Mouse (Mus musculus): ENCODE data around the gene Polr2c.
"Not testable (repeated sequence)": the region's sequence is repeated elsewhere in the genome, so short reads cannot be mapped to it uniquely, and the experiment has no call there.

The Polr2c gene

DNA sequence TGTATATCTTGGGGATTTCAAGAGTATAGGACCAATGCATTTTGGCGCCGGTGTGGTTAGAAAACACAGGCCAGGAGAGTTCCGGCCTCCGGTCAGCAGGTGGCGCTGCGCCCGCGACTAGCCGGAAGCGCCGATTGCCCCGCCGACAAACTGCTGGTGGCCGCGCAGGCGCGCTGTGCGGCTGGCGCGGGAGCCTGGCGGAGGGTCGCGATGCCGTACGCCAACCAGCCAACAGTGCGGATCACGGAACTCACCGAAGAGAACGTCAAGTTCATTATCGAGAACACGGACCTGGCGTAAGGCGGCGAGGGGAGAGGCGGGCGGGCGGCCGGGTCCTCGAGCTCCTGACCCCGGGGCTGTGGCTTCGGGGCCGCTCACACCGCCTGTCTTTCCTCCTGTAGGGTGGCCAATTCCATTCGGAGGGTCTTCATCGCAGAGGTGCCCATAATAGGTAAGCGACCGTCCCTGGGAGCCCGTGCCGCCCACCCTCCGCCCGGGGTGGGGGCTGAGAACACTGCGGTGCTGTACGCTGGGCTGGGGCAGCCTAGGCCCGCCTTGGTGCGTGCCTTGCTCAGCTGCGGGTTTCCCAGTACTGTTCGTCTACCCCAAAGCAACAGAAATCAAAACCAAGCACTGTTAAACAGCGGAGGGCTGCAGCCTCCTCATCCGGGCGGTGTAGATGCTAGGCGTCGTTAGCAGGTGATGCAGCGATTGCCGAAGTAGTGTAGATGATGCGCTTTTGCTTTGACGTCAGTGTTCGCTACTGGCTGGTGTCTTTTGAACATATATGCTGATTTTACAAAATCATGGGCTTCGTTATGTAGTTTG is at the start of gene Polr2c:
Gene Polr2c, plus strand, starts transcription at position 105 of the 828 bp plus-strand sequence.
- DNase-seq = peak; percentile 93

DNA sequence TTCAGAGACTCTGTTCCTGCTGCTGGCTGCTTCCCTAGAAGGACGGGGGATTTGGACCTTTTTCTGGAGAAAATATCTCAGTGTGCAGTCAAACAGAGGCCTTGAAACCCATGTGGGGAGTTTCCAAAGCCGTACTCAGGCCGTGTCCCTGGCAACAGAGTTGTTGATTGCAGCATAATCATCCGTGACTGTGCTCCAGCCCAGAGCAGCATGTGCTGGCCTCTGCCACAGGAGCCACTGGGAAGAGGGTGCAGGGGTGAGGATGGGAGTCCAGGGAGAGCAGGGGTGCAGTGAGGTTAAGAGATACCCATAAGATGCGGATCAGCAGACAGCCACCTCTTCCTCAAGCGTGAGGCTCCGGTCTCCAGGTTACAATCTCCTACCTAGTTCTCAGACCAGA is 49.7 kb upstream of the Polr2c start:
- DNase-seq = no peak

DNA sequence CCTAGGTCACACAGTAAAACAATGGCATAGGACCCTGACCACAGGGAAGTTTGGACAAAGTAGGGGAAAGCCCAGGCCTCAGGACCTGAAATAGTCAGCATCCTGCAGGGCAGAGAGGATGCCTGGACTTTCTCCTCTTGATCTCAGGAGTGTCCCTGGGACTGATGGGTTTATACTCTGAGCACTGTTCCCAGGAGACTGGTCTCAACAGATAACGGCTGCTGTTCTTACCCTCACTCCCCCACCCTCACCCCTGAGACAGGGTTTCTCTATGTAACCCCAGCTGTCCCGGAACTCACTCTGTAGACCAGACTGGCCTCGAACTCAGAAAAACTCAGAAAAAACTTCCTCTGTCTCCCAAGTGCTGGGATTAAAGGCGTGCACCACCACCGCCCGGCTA is 48.9 kb upstream of the Polr2c start:
- DNase-seq = no peak

DNA sequence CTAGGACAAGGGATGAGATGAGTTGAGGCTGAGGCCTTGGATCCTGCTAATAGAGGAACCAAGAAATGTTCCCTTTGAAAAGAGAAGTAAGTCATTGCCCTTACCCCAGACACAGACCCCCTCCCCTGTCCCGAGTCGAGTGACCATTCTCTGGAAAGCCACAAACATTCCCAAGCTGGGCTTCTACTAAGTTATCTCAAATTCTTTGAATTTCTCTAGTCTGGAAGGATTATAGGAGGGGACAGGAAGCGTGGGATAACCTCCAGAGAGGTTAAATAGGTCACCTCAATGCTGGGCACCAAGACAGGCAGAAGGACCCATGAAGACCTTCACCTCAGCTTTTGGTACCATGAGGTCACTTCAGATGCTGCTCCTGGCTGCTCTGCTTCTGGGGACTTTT is 47.1 kb upstream of the Polr2c start, which contains the start of gene Ccl17:
Gene Ccl17, plus strand, starts transcription at position 301 of the 400 bp plus-strand sequence.
- no peak for DNase-seq

DNA sequence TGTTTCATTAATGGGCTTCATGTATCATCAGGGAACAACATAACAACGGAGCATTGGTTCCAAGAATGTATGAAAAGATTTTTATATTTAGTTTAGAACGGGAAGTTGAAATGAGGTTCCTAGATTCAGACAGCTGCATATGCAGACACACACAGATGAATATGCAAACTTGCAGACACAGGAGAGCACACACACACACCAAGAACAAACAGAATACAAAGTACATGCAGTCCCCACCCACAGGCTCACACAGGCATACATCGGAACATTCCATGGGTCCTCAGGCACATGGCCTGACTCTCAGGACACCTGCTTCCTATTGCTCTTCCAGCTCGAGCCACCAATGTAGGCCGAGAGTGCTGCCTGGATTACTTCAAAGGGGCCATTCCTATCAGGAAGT is 46.4 kb upstream of the Polr2c start:
- DNase-seq = no peak

DNA sequence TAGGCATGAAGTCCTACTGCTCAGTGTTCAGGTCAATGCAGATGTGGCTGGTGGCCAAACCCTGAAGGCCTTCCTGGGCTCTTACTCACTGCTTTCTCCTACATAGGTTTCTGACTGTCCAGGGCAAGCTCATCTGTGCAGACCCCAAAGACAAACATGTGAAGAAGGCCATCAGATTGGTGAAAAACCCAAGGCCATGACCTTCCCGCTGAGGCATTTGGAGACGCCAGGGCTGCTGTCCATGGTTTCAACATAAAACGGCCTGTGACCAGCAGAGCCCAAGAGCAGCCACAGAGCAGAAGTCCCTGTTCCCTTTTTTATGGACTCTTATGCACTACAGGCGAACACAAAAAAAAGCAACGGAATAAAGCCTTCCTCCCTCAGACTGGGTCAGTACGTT is 45.6 kb upstream of the Polr2c start:
- DNase-seq = no peak

DNA sequence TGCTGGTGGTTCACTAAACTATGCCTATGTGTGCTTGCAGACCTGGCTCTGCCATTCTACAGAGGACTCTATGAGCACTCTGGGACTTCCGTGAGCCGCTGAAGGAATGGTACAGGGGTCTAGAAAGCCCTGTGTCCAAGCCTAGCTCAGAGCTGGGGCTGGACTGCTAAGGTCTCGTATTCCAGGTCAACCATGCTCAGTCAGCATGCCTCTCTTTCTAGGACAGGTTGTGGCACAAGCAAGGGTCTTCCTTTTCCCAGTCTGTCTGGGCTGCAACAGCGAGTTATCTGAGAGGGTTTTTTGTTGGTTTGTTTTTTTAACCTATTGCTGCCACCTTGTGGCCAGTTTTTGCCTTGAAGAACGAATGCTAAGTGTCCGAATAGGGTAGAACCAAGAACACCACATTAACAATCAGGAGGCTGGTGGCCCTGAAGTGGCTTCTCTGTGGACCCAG is 44.6 kb upstream of the Polr2c start:
- peak; percentile 81 for DNase-seq

DNA sequence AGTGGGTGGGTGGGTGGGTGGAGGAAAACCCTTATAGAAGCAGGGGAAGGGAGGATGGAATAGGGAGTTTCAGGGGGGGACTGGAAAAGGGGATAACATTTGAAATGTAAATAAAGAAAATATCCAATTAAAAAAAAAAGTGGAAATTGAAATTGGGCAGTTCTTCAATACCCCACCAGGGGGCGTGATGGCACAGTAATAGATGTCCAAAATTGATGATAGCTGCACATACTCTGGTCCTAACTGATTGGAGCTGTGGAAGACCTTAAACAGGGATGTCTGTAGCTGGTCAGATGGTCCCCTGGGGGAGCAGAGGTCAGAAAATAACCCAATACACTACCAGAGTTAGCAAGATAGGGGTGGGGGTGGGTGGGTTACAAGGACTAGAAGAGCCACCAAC is 42.7 kb upstream of the Polr2c start:
- no peak for DNase-seq

DNA sequence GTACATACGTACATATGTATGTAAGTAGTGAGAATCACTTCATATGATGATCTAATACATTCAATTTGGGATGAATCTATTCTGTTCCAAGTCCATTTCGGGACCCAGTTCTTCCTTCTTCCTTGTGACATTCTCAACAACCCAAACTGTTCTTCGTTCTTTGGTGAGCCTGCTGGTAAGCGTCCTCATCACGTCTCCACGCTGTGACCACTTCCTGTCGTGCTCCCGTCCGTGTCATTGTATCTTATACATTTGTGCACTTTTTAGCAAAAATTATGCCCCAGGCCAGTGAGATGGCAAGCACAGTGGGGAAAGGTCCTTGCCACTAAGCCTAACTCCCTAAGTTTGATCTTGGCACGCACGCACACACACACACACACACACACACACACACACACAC is 39.3 kb upstream of the Polr2c start:
- DNase-seq = no peak

DNA sequence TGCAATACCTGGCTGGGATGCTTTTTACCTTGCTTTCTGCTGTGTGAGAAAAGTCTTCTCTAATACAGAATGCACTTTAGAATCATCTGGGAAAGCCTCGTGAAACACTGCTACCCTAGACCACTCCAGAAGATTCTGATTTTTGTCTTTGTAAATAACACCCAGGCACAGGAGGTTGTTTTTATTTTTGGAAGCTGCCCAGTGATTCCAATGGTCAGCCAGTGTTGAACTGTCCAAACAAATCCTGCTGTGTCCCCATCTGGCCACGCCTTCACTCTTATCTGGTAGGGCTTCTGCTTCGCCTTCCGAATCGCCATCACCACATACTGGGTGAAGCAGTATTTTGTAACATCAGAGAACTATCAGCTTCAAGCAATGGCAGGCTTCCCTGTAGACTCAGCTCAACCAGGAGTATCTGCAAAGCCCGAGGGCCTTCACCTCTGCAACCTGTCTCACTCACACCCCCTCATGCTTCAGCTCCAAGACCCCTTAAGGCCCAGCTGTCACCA is 37.5 kb upstream of the Polr2c start:
- no peak for DNase-seq

DNA sequence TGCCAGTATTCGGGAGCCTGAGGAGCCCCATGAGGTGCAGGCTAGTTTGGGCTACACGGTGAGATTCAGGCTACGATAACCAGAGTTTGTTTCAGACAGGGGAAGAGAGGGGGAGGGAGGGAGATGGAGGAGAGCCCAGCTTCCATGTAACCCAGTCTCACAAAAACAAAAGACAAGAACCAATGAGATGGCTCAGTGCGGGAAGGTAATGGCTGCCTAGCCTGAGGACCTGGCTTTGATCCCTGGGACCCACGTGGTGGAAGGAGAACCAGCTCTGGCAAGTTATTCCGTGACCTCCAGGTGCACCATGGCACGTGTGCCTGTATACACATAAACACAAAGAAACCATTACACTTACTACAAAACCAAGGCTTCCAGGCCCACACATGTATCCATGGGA is 36.7 kb upstream of the Polr2c start:
- no peak for DNase-seq

DNA sequence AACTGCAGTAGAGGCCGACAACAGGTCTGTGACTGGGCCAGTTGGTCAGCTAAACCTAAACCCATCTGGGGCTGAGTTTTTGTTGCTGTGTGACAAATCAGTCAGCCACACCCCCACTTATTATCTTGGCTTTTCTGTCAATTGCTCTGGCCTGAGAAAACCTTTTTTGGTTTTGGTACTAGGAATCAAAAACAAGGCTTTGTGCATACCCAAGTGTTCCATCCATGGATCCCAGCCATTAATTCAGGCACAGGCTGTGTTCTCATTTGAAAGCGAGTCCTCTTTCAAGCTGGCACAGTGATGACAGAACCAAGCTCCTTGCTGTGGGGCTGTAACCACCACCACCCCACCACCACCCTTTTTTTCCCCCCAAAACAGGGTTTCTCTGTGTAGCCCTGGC is 35.9 kb upstream of the Polr2c start:
- no peak for DNase-seq

DNA sequence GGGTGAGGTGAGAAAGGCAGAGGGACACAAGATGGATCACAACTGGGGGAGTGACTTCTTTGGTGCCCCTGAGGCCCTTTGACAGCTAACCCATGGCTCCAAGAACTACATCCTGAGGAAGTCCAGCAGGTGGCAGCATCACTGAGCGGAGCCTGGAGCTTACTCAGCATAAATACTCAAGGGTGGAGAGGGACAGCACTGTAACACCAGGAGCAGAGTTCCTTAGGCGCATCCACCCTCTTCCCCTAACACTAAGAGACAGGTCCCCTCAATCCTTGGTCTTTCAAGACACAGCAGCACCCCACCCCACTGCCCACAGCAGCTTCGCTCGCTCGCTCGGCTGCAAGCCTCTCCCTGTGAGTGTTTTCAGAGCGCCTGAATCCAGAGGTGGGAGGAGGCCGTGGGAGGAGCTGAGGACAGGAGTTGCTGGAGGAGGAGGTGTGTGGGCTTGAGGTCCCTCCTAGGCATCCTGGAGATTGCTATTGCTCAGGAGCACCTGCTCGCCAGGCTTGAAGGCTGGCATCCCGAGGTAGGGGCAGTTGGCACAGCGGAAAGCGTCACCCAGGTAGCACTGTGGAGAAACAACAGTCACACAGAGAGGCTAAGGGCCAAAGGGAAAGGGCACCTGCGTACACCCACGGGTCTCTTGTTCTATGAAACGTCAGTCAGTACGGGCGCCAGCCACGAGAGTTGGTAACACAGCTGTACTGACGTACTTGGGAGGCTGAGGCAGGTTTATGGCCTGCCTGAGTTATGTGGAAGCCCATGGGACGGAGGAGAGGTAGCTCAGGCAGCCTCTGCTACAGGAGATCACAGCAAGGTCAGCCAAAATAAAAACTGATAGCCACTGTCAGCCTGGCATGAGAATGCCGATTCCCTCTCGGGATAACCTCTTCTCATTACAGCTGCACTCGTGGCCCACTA is 34.4 kb upstream of the Polr2c start:
- DNase-seq = peak; percentile 49

DNA sequence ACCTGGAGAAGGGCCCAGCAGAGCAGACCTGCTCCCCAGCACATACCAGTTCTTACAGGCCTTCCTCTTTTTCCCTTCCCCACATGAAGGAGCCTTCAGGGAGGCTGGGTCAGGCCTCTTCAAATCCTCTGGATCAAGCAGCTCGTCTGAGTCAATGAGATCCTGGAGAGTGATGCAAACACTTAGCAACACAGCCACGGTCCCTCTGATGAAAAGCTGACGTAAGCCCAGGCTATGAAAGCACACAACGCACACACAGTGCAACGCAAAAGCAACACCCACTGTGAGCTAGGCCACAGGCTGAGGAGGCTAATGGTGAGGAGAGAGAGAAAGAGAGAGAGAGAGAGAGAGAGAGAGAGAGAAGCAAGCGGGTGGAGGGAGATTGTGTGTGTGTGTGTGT is 32.1 kb upstream of the Polr2c start:
- DNase-seq = no peak

DNA sequence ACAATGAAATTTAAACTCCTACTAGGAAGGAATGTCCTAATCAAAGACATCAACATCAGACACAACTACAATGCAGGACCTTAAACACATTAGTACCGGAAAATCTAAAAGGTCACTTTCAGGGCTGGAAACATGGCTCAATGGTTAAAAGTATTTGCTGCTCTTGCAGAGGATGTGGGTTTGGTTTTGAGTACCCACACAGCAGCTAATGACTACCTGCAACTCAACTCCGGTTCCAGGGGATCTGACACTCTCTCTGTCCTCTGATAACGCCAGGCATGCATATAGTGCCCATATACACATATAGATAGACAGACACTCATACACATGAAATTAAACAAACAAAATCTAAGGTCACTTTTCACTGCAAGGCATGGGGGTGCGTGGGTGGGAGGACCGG is 31.0 kb upstream of the Polr2c start:
- DNase-seq = no peak

DNA sequence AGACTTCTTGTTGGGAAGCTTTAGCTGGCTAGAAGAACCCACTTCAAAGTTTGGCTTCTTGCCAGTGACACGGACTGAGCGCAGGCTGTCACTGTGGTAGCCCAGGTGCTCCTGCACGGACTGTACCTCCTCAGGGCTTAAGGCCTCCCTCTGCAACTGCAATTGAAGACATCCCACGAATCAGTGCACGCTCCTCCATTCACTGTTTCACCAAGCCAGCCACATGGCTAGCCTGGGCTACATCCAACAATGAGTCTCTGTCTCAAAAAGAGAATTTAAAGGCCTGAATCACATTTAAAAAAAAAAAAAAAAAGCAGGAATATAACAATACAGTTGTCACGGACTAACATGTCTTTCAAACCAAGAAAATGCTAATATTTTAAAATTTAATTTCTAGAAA is 29.0 kb upstream of the Polr2c start:
- DNase-seq = no peak

DNA sequence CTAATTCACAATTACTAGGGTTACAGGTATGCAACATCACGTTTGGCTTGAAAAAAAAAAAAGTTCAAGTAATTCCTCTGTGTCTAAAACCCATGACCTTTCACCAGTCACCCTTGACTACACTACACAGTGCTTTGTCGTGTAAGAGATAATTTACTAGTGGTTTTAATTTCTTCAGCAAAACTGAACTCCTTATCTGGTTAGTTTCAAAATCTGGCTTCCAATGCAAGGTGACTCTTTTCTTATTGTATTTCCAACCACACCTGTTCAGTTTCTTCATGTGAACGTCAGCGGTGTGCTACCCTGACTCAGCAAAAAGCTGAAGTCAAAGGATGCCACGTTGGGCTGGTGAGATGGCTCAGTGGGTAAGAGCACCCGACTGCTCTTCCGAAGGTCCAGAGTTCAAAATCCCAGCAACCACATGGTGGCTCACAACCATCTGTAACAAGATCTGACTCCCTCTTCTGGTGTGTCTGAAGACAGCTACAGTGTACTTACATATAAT is 23.3 kb upstream of the Polr2c start:
- not testable (repeated sequence) for DNase-seq

DNA sequence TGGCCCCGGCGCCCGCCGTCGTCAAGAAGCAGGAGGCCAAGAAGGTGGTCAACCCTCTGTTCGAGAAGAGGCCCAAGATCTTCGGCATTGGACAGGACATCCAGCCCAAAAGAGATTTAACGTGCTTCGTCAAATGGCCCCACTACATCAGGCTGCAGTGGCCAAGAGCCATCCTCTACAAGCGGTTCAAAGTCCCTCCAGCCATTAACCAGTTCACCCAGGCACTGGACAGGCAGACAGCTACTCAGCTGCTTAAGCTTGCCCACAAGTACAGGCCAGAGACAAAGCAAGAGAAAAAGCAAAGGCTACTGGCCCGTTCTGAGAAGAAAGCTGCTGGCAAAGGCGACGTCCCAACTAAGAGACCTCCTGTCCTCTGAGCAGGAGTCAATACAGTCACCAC is 21.5 kb upstream of the Polr2c start:
- DNase-seq = not testable (repeated sequence)

DNA sequence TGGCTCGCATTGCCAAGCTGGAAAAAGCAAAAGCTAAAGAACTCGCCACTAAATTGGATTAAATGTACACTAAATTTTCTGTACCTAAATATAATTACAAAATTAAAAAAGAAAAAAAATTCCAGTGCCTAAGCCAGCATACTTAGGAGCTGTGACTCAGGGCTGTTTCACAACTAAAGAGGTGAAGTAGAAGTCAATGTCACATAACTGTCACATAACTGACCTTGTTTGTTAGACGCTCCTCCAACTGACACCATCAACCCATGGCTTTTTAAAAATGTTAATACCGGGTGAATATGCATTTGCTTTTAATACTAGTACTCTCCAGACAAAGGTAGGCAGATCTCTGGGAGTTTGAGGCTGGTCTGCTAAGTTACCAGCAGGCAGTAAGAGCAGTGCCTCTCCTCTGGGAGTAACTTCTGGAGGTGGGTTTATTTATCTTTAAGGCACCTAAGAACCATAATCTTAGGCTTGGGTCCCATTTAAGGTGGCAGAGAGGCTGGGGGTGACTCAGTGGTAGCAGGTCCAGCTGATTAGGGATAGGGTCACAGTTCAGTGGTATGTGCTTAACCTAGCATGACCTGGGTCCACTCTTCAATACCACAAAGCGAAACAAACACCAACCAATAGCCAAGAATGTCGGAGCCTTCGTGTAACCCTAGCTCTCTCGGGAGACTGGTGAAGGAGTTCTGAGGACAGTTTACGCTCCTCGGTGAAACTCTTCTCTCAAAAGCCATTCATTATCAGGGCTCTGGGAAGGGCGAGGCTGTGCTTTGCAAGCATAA is 20.6 kb upstream of the Polr2c start:
- no peak for DNase-seq

DNA sequence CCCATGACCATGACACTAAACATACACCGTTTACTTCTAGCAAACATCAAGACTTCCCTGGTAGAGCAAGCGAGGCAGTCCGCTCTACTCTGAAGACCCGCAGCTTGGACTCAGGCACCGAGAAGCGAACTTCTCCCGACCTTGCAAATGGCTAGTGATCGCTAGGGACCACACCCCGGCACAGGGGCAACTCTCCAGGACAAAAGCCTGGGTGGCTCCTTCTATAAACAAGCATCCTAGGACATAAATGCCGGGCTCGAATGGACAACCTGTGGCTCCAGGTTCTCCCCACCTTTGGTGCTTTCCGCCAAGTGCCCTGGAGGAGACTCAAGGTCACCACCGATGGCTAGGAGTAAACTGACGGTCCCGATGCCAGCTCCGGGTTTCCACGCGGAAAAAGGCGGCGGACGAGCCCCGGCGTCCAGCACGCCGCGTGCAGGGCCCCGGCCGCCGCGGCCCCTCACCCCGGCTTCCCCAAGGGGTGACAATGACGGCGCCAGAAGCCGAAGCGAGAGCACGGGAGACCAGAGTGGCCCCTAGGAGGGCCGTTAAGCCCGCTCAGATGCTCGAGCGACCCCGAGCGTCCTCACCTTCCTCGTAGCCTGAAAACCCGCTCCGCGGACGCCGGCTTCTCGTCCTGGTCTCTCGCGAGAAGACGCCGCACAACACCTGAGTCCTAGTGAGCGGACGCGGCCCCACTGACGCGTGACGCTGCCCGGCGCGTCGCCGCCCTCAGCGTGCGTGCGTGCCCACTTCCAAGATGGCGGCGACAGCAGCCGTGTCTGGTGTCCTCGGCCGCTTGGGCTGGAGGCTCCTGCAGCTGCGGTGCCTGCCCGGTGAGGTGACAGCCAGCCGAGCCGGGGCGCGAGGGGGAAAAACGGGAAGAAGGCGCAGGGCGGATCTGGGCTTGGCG is 19.3 kb upstream of the Polr2c start, which contains the start of the genes Coq9 and Ciapin1:
Gene Coq9, plus strand, starts transcription at position 660 of the 913 bp plus-strand sequence.
Gene Ciapin1, minus strand, starts transcription at position 697 of the 913 bp plus-strand sequence.
- peak; percentile 96 for DNase-seq

DNA sequence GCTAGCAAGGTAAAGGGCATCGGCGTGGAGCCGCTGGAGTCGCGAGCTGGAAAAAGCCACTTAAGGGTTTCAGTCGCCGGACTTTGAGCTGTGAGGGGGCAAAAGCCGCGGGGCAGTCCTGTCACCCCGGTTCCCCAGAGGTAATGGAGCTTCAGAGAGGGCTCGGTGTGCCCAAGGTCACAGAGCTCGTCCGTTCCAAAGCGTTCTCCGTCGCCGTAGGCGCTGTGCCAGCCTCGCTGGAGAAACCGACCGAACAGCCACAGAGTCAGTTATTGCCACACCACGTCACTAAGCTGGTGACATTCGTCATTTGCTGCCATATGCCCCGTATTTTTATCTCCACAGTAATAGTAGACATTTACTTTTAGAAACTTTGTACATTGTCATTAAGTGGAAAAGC is 18.6 kb upstream of the Polr2c start:
- DNase-seq = no peak
